Mouse (Mus musculus) pancreas, adult 10 weeks (tissue): ENCODE results near the gene Gckr. TPM values are rescaled to one million over a fixed set of nuclear protein-coding genes. Genes with fewer than 3 reads are reported as not detected.

Experiments used
- polyA plus RNA-seq: library from polyadenylated mRNA; stranded (reverse); fragments of 350-450 nt; fragmentation: Illumina TruSeq; extraction: RNeasy Lipid Tissue Mini Kit (QIAGEN cat#74804); gene quantifications from one replicate; pipeline ENCODE4 v1.2.3, GENCODE M21; 2015; ENCODE audit warnings: low read depth, low replicate concordance; ENCODE audit not compliant: insufficient read depth

The Gckr gene
- polyA plus RNA-seq, result 1.1 TPM

GRCm38 (mm10) chr5:31297047-31297757 is at the start of gene Gckr:
TSS of gene Gckr (plus strand) at chr5:31297443.

GRCm38 (mm10) chr5:31251541-31252101 is 45.6 kb upstream of the Gckr start, which contains the start of gene Krtcap3:
TSS of gene Krtcap3 (plus strand) at chr5:31251691.

GRCm38 (mm10) chr5:31290521-31291360 is 6.5 kb upstream of the Gckr start, which contains the start of gene Ift172:
TSS of gene Ift172 (minus strand) at chr5:31291116.

GRCm38 (mm10) chr5:31295606-31296141 is 1.6 kb upstream of the Gckr start, which contains the start of gene Fndc4:
TSS of gene Fndc4 (minus strand) at chr5:31296080.

Other genes with a start within 250 kb of the Gckr start
- 39.3 TPM for gene Atraid, start 249.1 kb upstream of the Gckr start, polyA plus RNA-seq
- 4.2 TPM for gene Slc5a6, start 248.5 kb upstream of the Gckr start, polyA plus RNA-seq
- gene Cad, start 242.7 kb upstream of the Gckr start, polyA plus RNA-seq, result 11.6 TPM
- gene Dnajc5g, start 191.2 kb upstream of the Gckr start, polyA plus RNA-seq, result not detected
- not detected for gene Slc30a3, start 189.2 kb upstream of the Gckr start, polyA plus RNA-seq
- not detected for gene Trim54, start 180.7 kb upstream of the Gckr start, polyA plus RNA-seq
- not detected for gene Ucn, start 158.6 kb upstream of the Gckr start, polyA plus RNA-seq
- 13.0 TPM for gene Mpv17, start 143.2 kb upstream of the Gckr start, polyA plus RNA-seq
- gene Gm29609, start 117.5 kb upstream of the Gckr start, polyA plus RNA-seq, result 0.52 TPM
- gene Gtf3c2, start 117.3 kb upstream of the Gckr start, polyA plus RNA-seq, result 25.7 TPM
- 15.2 TPM for gene Snx17, start 104.2 kb upstream of the Gckr start, polyA plus RNA-seq
- gene Eif2b4, start 104.0 kb upstream of the Gckr start, polyA plus RNA-seq, result 17.1 TPM
- 5.8 TPM for gene Zfp513, start 95.1 kb upstream of the Gckr start, polyA plus RNA-seq
- 12.2 TPM for gene Ppm1g, start 76.8 kb upstream of the Gckr start, polyA plus RNA-seq
- gene Nrbp1, start 56.6 kb upstream of the Gckr start, polyA plus RNA-seq, result 26.8 TPM
- not detected for gene Gm9970, start 56.2 kb upstream of the Gckr start, polyA plus RNA-seq
- gene Krtcap3, start 45.8 kb upstream of the Gckr start, polyA plus RNA-seq, result 9.0 TPM
- 20.7 TPM for gene Ift172, start 6.3 kb upstream of the Gckr start, polyA plus RNA-seq
- gene Fndc4, start 1.4 kb upstream of the Gckr start, polyA plus RNA-seq, result 2.1 TPM
- gene Zfp512, start 155.0 kb downstream of the Gckr start, polyA plus RNA-seq, result 7.0 TPM
- gene 4930548H24Rik, start 188.3 kb downstream of the Gckr start, polyA plus RNA-seq, result not detected
- gene Gpn1, start 197.3 kb downstream of the Gckr start, polyA plus RNA-seq, result 4.6 TPM
- 11.1 TPM for gene Slc4a1ap, start 229.6 kb downstream of the Gckr start, polyA plus RNA-seq
- gene Supt7l, start 230.4 kb downstream of the Gckr start, polyA plus RNA-seq, result 3.5 TPM